Mouse (Mus musculus) liver, embryonic 16.5 days (tissue): ENCODE results near the gene Mrps36. TPM values are rescaled to one million over a fixed set of nuclear protein-coding genes. Genes with fewer than 3 reads are reported as not detected.
A peak's percentile ranks its signal among the peaks of the same experiment; 100 is the strongest.
"Not testable (repeated sequence)": the region's sequence is repeated elsewhere in the genome, so short reads cannot be mapped to it uniquely, and the experiment has no call there.

Experiments used
- ATAC-seq: fragments of 200-750 bp; cut with Nextera tagmentation; 2 replicates; pipeline ENCODE4 v1.8.0; 2017; ENCODE audit warnings: low read depth, mild to moderate bottlenecking, moderate number of reproducible peaks, moderate library complexity
- H3K27ac ChIP-seq: fragments of 300-500 bp; sonication (generic); 2 replicates; pipeline ENCODE4 v1.5.1; 2014; ENCODE audit warnings: mild to moderate bottlenecking, low read length
- H3K27me3 ChIP-seq: fragments of 300-500 bp; sonication (generic); 2 replicates; pipeline ENCODE4 v1.6.1; 2014; ENCODE audit warnings: low read depth, low read length, mixed read lengths; ENCODE audit not compliant: control insufficient read depth, insufficient read depth
- H3K36me3 ChIP-seq: fragments of 300-500 bp; sonication (generic); 2 replicates; pipeline ENCODE4 v1.6.1; 2014; ENCODE audit warnings: mild to moderate bottlenecking; ENCODE audit not compliant: control insufficient read depth, insufficient read depth
- H3K4me1 ChIP-seq: fragments of 300-500 bp; sonication (generic); 2 replicates; pipeline ENCODE4 v1.6.1; 2014; ENCODE audit warnings: low read depth, low read length, mixed read lengths; ENCODE audit not compliant: control insufficient read depth
- H3K4me2 ChIP-seq: fragments of 300-500 bp; sonication (generic); 2 replicates; pipeline ENCODE4 v1.6.1; 2014; ENCODE audit warnings: low read depth, low read length, mixed read lengths
- H3K4me3 ChIP-seq: fragments of 300-500 bp; sonication (generic); 2 replicates; pipeline ENCODE4 v1.5.1; 2014; ENCODE audit warnings: low read depth, mild to moderate bottlenecking, low read length
- H3K9ac ChIP-seq: fragments of 300-500 bp; sonication (generic); 2 replicates; pipeline ENCODE4 v1.6.1; 2014; ENCODE audit warnings: low read depth, low read length
- H3K9me3 ChIP-seq: fragments of 300-500 bp; sonication (generic); replicated peaks from 2 replicates; pipeline ENCODE4 v1.6.1; 2016; ENCODE audit warnings: low read length; ENCODE audit not compliant: control insufficient read depth
- WGBS: fragments of 180-500 bp; shearing (Covaris S2); extraction: QIAGEN DNeasy Blood & Tissue Kit; methylation state at CpG from one replicate; pipeline ENCODE4 v1.1.7; 2014; ENCODE audit not compliant: insufficient replicate concordance; 5-methylcytosine and 5-hydroxymethylcytosine counted together
- polyA plus RNA-seq: library from polyadenylated mRNA; unstranded; fragments of >200 nt; fragmentation: Nextera tagmentation; extraction: Ambion mirVana; gene quantifications from 2 replicates; pipeline ENCODE4 v1.2.1, GENCODE M21; 2015

The Mrps36 gene
- polyA plus RNA-seq, result 92.4 and 98.8 TPM in 2 replicates

- Histone ChIP-seq H3K27me3 (no peaks in the 10 kb centered on the region), H3K9me3 (no peaks in the 10 kb centered on the region), H3K4me2 (peak within 1 kb of the TSS; percentile 69), H3K4me1 (peaks cover 32% of the 10 kb centered on the region), H3K4me3 (peak within 1 kb of the TSS; percentile 84), H3K36me3 (no peaks in the 10 kb centered on the region), H3K9ac (peak within 1 kb of the TSS; percentile 83), H3K27ac (peak within 1 kb of the TSS; percentile 91)
- WGBS, result under 1% methylated on average over 52 of the region's 52 CpGs
- peak; percentile 93 for ATAC-seq
Measured at GRCm38 (mm10) chr13:100744036-100744744, at the start of gene Mrps36. TSS of gene Mrps36 (minus strand) at chr13:100744659.

DNA sequence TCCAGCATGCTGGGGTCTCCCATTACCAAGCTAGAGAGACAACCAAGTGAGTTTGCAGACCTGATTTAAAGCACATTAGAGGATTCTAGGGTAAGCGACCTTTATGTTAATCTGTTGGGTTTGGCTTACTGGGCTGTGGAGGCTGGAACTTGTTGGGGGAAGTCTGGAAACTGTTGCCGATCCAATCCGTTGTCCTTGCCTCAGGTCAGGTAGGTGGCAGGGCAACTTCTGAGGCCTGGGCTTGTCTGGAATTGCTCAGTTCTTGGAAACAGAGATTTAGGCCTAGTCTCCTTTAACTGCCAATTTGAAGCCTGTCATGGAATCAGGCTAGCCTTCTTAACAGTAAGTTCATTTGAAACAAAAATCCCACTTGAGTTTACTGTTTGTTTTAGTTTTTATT lies 44.6 kb upstream of the Mrps36 start:
- H3K27ac ChIP-seq, result no peak overlapping the region
- H3K36me3 ChIP-seq, result peaks cover 11% of the 10 kb centered on the region
- no peaks in the 10 kb centered on the region for H3K9me3 ChIP-seq
- WGBS, result 82% methylated on average over 3 of the region's 3 CpGs
- no peak overlapping the region for H3K9ac ChIP-seq
- no peak overlapping the region for H3K4me3 ChIP-seq
- H3K27me3 ChIP-seq, result no peaks in the 10 kb centered on the region
- ATAC-seq, result no peak
- H3K4me1 ChIP-seq, result peaks cover 18% of the 10 kb centered on the region
- H3K4me2 ChIP-seq, result no peak overlapping the region

GRCm38 (mm10) chr13:100788057-100788456 lies 43.6 kb upstream of the Mrps36 start:
- not testable (repeated sequence) for H3K9ac ChIP-seq, H3K4me2 ChIP-seq, H3K4me3 ChIP-seq, H3K27ac ChIP-seq, ATAC-seq, H3K9me3 ChIP-seq, H3K27me3 ChIP-seq
- Histone ChIP-seq H3K36me3 (peaks cover 22% of the 10 kb centered on the region), H3K4me1 (peaks cover 27% of the 10 kb centered on the region)
- WGBS, result 85% methylated on average over 12 of the region's 14 CpGs

- Histone ChIP-seq H3K4me3 (no peak overlapping the region), H3K36me3 (peaks cover 27% of the 10 kb centered on the region), H3K27me3 (no peaks in the 10 kb centered on the region), H3K27ac (no peak overlapping the region), H3K4me2 (no peak overlapping the region), H3K9me3 (no peaks in the 10 kb centered on the region), H3K4me1 (peaks cover 32% of the 10 kb centered on the region), H3K9ac (no peak overlapping the region)
- WGBS, result 81% methylated on average over 6 of the region's 6 CpGs
- ATAC-seq, result no peak
Measured at GRCm38 (mm10) chr13:100787316-100788010, 43.0 kb upstream of the Mrps36 start.

DNA sequence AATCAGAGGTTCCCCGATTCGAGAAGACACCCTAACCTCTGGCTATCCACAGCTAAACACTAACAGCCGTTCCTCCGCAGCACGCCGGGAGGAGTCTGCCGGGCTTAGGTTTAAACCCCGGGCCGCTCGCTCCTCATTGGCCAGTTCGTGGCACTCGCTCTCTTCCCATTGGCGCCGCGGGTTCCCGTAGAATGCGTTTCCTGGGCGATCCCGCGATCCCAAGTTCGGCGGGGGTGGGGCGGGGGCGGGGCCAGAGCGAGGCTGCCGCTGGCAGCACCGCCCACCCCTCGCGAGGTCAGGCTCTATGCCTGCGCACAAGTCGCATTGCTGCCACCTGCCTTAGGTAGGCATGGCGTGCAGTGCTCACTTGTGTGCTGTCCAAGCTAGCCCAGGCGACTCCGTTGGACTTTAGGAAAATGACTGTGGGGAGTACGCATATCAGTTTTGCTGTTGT lies 42.0 kb upstream of the Mrps36 start, which contains the start of gene Ccnb1:
Gene Ccnb1 (minus strand): TSS at position 157 of the 454 bp plus-strand sequence.
- Histone ChIP-seq H3K27me3 (no peaks in the 10 kb centered on the region), H3K4me3 (peak within 1 kb of the TSS; percentile 100), H3K4me1 (peaks cover 35% of the 10 kb centered on the region), H3K9ac (peak within 1 kb of the TSS; percentile 97), H3K27ac (peak within 1 kb of the TSS; percentile 93), H3K36me3 (peaks cover 38% of the 10 kb centered on the region), H3K4me2 (peak within 1 kb of the TSS; percentile 81), H3K9me3 (no peaks in the 10 kb centered on the region)
- peak; percentile 98 for ATAC-seq
- whole genome bisulfite sequencing, result under 1% methylated on average over 35 of the region's 35 CpGs

- WGBS, result under 1% methylated on average over 30 of the region's 30 CpGs
- ATAC-seq, result peak; percentile 30
Measured at GRCm38 (mm10) chr13:100785806-100786413, 41.5 kb upstream of the Mrps36 start.

GRCm38 (mm10) chr13:100777491-100777890 lies 33.0 kb upstream of the Mrps36 start:
- WGBS, result 18% methylated on average over 3 of the region's 3 CpGs
- H3K4me2 ChIP-seq, result peak overlapping the region; percentile 43
- ATAC-seq, result peak; percentile 70

More at GRCm38 (mm10) chr13:100785806-100786413, 41.5 kb upstream of the Mrps36 start:
- H3K27ac ChIP-seq, result peak overlapping the region; percentile 93
- H3K36me3 ChIP-seq, result peaks cover 43% of the 10 kb centered on the region
- H3K4me2 ChIP-seq, result peak overlapping the region; percentile 69
- peak overlapping the region; percentile 100 for H3K4me3 ChIP-seq
- peaks cover 35% of the 10 kb centered on the region for H3K4me1 ChIP-seq
- H3K9me3 ChIP-seq, result no peaks in the 10 kb centered on the region
- H3K9ac ChIP-seq, result peak overlapping the region; percentile 97
- no peaks in the 10 kb centered on the region for H3K27me3 ChIP-seq

GRCm38 (mm10) chr13:100776710-100777109 lies 32.3 kb upstream of the Mrps36 start:
- peaks cover 28% of the 10 kb centered on the region for H3K36me3 ChIP-seq
- peak overlapping the region; percentile 92; the same call in 1 of the 2 replicates for H3K4me2 ChIP-seq
- no peak overlapping the region for H3K9ac ChIP-seq
- H3K27ac ChIP-seq, result peak overlapping the region; percentile 88
- H3K4me3 ChIP-seq, result no peak overlapping the region
- no peak for ATAC-seq
- peaks cover 46% of the 10 kb centered on the region for H3K4me1 ChIP-seq
- H3K27me3 ChIP-seq, result no peaks in the 10 kb centered on the region
- 52% methylated on average over 6 of the region's 6 CpGs for WGBS
- H3K9me3 ChIP-seq, result no peaks in the 10 kb centered on the region

More at GRCm38 (mm10) chr13:100777491-100777890, 33.0 kb upstream of the Mrps36 start:
- no peaks in the 10 kb centered on the region for H3K9me3 ChIP-seq
- H3K27me3 ChIP-seq, result no peaks in the 10 kb centered on the region
- peak overlapping the region; percentile 88 for H3K27ac ChIP-seq
- H3K4me3 ChIP-seq, result 0 out of 2 replicates have a peak overlapping the region, but pooled peaks have one; percentile 9
- peaks cover 50% of the 10 kb centered on the region for H3K4me1 ChIP-seq
- H3K9ac ChIP-seq, result peak overlapping the region; percentile 27; the same call in 1 of the 2 replicates
- peaks cover 35% of the 10 kb centered on the region for H3K36me3 ChIP-seq
